Mouse (Mus musculus) cerebellum, adult 9-10 months (tissue): ENCODE data around the gene Dupd1.

Experiments used
- DNase-seq: peaks from one replicate; pipeline ENCODE4 v3.0.0; 2022

Gene Dupd1

GRCm38 (mm10) chr14:21722021-21722698, 7.8 kb upstream of the Dupd1 start:
- DNase-seq: no peak

- DNase-seq: no peak
These were observed 6.2 kb upstream of the Dupd1 start for GRCm38 (mm10) chr14:21720430-21721205.

- no peak for DNase-seq
These were observed 5.4 kb upstream of the Dupd1 start for GRCm38 (mm10) chr14:21719646-21720383.

DNA sequence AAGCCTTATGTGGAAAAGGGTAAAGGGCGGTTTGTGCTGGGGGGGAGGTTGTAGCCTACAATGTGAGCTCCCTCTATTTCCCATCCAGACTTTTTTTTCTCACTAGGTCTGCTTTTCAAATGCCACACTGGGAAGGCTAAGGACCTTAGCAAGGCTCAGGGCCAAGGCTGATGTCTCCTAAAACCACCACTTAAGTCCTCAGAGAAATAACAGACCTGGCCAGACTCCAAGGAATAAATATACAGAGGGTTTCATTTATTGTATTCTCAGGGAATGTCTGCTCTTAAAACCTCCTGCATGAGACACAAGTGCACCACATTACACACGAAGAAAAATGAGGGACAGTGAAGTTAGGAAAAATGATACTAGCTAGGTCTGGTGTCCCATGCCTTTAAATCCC, 3.1 kb downstream of the Dupd1 start:
- DNase-seq: no peak

DNA sequence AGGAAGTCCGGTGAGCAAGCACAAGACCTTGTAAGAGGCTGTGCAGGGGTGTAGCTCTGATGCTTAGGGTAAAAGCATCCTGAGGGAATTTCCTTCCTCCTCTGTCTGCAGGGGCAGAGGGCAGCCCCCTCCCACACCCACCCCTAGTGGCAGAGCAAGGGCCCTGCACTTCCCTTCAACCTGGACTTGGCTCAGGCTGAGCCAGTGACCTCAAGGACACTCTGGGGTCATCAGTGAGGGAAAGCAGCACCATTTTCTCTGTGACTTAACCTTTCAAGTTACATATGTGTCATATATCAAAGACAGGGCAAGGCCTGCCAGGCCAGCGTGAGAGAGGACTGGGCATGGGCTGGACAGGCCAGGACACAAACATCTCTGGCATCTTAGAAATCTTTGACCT, 4.8 kb downstream of the Dupd1 start:
- no peak for DNase-seq

GRCm38 (mm10) chr14:21706759-21707571, 7.4 kb downstream of the Dupd1 start:
- DNase-seq: no peak

GRCm38 (mm10) chr14:21705462-21705861, 8.9 kb downstream of the Dupd1 start:
- no peak for DNase-seq

DNA sequence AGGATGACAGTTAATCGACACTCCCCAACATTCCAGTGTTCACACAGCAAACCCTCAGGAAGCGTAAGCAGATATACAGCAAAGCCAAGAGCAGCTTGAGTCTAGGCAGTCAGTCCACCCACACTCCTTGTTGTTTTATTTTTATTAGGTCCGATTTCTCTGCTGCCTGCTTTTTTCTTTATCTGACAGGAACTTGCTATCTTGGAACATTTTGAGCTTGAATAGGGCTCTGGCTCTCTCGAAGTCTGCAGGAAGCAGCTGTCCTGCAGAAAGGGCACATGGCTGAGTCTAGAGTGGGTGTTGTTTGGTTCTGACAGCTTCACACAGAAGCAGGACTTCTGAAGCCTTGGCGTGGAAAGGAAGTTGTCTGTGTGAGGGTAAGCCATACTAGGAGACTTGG, 11.1 kb downstream of the Dupd1 start:
- no peak for DNase-seq

DNA sequence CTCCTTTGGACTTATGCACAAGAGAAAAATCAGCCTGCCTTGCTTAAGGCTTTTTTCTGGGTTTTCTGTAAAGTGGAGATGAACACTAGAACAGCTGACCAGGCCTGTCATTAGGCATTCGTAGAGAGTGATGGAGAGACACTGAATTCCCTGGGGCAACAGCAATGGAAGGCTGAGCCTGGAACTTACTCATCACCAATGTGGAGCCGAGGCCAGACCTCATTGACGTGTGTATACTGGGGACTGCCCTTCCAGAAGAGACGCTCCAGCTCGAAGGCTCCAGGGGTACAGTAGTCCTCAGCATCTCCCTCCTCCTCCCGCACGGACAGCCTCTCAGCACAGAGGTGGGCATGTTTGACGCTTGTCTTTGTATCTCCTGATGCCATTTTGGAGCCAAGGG, 11.7 kb downstream of the Dupd1 start:
- no peak for DNase-seq

GRCm38 (mm10) chr14:21696186-21696830, 18.1 kb downstream of the Dupd1 start:
- no peak for DNase-seq

DNA sequence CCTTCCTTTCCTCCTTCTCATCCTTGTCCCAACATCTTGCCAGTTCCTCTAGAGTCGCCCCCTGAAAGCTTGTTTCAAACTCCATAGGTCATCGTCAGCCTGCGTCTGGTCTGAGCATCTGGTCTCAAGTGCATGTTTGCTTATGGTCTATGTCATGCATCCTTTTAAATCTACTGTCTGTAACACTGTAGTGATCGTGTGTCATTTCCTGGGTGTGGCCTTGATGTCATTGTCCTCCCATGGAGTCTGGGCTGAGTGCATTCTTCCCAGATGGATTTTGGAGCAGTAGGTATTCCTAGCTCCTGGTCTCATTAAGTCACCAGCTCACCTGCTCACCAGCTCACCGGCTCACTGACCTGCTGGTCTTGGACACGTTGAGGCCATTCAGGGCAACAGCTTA, 19.4 kb downstream of the Dupd1 start:
- DNase-seq: no peak

- DNase-seq: no peak
These were observed 23.3 kb downstream of the Dupd1 start for GRCm38 (mm10) chr14:21691070-21691469.

DNA sequence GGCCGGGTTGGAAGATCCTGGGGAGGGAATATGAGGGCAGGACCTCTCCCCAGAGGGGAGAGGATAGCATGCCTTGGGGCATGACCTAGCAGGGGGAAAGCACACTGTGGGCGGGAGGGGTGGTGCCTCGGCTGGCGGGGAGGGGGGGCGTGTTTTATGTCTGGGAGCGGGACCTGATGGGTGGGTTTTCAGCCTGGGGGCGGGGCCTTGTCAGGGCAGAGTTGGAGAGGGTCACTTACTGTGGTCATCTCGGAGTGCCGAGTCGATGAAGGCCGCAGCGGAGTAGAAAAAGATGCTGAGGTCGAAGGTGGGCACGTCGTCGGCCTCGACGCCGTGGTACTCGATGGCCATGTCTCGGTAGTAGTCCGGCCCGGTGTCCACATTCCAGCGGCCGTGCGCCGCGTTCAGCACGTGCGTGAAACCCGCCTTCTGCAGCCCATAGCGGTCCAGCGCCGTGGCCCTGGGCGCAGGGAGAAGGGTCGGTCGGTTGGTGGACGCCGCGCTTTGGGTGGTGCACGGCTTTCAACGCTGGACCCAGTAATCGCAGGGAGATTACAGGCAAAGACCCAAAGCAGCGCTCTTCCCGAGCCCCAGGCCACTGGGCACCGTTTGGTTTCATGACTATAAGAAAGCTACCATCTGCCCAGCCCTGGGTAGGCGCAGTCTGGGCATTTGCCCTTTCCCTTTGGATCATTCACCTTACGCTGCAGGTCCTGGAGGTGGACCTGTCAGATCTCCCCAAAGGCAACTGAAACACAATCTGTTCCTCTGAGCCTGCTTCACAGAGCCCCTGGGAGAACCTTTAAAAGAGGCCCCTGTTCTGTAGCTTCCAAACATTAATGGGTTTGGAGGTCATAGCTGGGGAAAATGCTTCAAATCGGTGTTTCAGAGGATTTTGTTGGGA, 27.7 kb downstream of the Dupd1 start:
- DNase-seq: no peak

DNA sequence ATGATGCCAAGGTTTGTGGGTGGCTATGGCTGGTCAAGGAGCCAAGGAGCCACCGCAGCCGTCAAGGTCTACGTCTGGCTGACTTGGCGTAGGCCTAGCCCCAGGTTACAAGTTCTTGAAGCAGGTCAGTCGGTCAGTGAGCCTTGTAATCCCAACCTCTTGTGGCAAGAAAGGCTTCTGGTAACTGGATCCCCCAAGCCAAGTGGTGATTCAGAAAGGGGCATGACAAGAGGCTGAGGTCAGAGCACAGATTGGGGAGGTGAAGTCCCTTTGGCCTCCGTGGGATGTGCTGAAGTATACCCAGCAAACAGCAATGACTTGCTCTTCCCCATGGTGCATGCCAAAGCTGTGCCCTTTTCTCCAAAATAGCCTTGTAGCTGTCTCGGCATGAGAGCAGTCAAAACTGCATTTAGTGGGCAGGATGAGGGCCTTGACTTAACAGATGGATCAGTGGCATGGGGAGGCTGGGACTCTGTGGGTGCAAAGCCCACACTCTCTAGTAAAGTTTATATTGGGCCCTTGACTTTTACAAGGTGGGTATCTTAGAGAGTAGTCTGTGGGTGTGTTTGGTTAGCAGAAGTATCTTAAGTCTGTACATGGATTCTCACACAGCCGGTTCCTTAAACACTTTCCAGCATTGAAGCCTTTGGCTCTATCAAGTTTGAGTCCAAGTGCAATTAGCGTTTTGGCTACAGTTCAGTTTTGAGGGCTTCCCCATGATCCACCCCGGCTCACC, 28.8 kb downstream of the Dupd1 start:
- DNase-seq: no peak

DNA sequence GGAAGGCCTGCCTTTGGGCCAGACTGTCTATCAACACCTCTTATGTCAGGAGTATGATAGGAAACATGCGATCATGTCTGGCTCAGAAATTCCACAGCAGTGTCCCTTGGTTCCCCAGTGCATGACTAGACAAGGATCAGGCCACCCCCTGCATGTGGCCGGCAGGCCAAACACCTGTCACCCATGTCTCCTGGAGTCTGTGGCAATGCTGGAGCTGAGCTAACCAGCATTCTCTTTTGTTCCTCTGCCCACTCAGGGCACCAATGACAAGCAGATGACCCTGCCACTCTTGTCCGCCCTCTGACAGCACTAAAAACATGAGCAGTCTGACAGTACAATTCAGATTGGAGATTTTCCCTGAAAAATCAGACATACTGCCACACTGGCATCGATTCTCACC, 30.5 kb downstream of the Dupd1 start:
- DNase-seq: no peak

DNA sequence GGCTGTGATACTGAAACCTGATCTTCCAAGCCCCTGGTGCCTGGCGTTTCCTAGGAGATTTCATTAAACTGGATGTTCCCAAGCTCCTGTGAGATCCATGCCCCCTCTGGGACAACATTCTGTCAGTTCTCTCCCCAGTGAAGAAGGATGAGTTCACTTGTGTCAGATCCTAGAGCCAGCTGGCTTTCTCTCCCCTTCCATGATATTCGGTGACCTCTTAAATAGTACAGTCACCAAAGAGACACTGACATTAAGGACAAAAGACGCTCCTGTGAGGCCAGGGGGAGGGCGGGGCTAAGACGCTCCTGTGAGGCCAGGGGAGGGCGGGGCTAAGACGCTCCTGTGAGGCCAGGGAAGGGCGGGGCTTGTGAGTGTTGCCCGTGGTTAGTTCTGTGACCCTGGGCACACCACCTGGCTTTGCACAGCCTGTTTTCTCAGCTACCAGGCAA, 31.7 kb downstream of the Dupd1 start:
- no peak for DNase-seq

DNA sequence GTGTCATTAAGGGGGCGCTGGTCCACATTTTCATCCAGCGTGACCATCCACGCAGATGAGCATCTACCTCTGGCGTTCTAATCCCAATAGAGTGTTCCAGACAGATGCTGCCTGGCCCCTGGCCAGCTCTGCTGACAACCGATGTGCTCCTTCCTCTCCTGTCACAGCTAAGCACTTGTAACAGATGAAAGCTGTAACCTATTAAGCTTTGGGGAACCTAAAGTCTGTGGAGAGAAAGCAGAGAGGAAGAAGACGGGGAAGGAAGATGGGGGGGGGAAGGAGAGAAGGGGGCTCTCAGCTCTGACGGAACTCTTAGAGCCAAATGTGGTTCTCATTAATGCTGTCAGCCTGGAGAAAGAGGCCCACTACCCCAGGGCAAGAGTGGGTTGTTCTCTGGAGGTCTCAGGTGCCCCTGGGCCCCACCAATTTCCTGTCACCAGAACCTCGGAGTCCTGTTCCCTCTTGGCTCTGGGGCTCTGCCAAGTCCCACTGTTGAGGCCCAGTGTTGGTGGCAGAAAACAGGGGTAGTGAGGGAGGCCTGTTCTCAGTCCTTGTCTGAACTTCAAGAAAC, 34.7 kb downstream of the Dupd1 start:
- DNase-seq: no peak

DNA sequence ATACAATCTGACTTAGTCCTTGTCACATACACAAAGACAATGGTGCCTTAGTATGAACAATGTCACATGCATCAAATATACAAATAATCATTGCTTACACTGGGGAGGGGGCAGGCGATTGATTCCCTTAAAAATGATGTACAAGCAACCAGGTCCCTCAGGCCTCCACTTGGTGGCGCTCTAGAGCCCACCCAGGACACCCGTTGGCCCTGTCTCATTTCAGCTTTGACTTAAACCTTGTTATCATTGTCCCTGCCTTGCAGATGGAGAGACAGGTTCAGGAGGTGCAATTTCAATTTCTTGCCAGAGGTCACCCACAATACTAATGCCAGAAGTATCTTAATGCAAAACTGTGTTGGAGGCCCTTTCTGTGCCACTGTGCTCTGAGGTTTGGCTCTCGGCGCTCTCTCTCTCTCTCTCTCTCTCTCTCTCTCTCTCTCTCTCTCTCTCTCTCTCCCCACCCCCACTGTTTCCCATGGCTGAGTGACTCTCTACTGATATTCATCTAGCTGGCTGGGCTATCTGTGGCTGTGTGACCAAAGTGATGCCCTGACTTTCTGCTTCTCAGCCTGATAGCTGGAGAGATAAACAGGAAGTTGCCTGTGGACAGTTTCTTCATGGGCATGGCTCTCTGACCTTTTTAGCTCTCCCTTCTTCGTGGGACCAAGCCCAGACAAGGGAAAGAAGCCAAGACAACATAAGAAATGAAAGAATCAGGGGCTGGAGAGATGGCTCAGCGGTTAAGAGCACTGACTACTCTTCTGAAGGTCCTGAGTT, 35.7 kb downstream of the Dupd1 start:
- DNase-seq: no peak

DNA sequence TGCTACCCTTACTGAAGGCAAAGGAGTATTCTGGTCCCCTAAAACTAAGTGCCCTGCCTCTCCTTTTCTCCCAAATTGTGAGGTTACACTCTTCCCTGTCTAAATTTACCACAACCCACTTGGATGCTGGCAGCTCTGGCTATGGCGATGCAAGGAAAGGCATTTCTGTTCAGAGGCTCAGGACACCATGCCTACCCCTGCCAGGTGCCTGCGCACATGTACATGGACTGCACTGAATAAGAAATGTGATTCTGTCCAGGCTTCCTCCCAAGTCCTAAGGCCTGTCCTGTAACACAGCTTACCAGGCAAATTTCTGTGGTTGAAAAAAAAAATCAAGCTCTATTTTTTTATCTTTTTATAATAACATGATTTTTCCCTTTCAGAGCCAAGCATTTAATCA, 38.2 kb downstream of the Dupd1 start:
- no peak for DNase-seq
